Mouse (Mus musculus): ENCODE results near the gene Fbxo4.

DNA sequence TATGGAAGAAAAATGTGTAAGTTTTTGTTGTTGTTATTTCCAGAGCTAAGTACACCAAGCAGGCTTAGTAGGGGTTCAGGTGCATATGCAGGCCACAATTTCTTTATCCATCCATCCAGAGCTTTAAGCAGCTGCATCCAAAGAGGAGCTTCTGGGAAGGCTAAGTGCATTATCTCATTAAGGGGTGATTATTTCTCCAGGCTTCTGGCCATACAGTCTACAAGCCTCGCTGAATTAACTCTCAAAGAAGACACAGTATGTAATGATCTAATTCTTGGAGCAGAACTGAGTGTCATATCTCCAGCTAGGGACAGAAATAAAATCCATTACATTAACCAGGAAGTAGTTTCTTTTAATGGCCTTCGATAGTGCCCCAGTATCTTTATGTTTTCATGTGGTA is 34.5 kb upstream of the Fbxo4 start:
- TF ChIP-seq CTCF (IDR thresholded peaks at IDR 0.05; ENCODE audit: control insufficient read depth, insufficient read depth, low read length) (no peak), POLR2A (IDR thresholded peaks at IDR 0.05; ENCODE audit: borderline replicate concordance, control insufficient read depth, low read depth, low read length) (no peak)

All from bone marrow, adult 2 months (tissue).